Mouse (Mus musculus) urinary bladder, adult 18-20 months (tissue): ENCODE measurements around the gene Syt7.

Experiments used
- DNase-seq, 2 experiments: peaks; one replicate each; pipeline ENCODE4 v3.0.0; 2022; ENCODE audit warnings: low spot score in 2 of 2, mixed read lengths in 2 of 2

The Syt7 gene

DNA sequence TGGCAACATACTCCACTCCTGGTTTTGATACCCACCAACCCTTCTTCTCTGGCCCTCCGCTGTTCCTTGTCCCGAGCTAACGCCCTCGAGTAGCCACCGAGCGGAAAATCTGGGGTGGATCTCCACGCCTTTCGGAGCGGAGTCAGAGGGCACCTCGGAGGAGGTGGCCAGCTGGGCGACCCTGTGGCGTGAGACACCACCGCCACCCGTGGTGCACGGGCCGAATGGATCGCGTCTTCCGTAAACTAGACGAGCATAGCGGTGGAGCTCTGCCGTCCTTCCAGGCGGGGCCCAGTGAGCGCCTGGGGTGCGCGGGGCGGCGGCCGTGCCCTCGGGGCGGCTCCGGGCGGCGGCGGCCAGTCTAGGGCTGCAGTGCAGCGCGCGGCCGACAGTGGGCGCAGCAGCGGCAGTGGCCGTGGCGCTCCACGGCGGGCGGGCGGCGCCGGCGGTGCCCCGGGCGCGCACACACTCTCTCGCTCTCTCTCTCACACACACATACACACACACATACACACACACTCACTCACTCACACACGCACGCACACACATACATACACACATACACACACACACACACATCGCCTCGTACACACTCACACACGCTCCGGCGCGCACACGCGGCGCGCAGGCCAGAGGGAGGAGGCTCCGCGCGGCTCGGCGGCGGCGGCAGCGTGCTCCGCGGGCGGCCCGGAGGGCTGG is at the start of gene Syt7:
TSS of gene Syt7 (plus strand) at position 476 of the 699 bp plus-strand sequence.
- peak; percentile 74 to 92 for DNase-seq

DNA sequence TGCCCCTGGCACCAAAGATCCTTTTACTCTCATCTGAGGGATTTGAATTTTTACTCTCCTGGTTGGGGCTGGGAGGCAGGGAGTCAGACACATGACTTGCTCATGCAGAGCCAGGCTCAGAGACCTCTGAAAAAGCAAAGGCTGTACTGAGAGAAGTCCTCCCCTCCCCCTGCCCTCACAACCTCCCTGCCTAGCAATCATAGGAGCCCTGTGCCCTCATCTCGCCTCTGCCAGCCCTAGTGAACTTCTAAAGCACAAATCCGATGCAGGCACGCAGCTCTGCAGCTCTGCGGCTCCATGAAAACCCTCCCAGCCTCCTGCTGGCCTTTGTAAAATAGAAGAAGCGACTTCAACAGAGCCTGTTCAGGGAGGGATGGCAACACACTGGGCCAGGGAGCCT is 49.6 kb upstream of the Syt7 start:
- DNase-seq: no peak

DNA sequence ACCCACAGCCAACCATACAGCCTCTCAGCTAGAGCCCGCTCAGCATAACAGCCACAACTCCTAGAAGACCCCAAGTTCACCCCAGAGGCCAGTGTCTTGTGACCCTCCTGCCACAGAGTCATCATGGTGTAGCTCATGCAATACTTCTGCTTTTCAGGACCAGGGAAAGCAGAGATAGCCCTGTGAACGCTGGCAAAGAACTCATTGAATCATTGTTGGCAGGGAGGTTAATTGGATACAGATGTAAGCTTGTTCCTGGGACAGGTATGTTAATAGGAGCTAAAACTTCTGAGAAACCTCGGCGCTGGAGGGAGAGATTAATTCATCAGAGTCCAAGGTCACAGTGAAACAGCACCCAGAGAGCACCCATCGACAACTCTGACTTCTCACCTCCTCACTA is 48.2 kb upstream of the Syt7 start:
- no peak for DNase-seq

DNA sequence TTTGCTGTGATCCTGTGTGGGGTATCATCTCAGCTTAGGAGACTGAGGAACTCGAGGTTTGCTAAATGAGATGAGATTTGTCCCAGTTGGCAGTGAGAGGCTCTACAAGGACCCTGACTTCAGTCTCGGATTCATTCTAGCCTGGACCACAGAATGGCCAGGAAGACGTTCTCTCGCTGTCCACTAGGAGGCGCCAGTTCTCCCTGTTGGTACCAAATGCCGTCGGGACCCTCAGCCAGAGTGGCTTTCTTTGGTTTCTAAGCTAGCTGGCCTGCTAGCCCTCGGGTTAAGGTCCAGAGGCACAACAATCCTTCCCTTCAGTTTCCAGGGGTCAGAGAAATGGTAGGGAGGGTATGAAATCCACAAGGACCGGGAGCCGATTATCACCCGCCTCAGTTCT is 47.7 kb upstream of the Syt7 start:
- peak in 1 of 2 experiments; percentile 19 for DNase-seq

DNA sequence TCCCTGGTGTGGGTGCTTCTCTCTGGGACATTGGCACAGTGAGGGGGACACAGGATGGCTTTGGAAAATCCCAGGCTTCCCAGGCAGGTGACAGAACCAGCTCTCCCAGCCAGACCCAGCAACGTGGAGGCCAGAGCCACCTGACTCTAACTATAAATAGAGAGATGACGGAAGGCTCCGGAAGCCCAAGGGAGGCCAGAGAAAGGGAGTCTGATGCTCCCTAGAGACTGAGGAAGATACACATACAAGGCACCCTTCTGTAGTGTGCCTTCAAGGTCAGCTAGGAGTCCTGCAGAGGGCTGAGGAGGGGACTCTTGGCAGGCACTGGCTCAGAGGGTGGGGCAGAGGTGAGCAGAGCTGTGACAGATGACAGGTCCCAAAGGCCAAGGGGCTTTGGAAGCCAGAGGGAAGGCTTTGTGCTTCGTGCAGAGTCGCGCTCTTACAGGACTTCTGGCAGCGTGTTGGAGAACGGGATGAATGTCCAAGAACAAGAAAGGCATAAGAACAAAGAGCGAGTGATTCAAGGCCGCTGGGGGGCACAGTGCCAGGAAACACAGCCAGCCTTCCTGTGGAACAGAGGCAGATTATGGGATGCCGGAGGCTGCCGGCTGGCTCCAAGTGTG is 47.0 kb upstream of the Syt7 start:
- DNase-seq: no peak

DNA sequence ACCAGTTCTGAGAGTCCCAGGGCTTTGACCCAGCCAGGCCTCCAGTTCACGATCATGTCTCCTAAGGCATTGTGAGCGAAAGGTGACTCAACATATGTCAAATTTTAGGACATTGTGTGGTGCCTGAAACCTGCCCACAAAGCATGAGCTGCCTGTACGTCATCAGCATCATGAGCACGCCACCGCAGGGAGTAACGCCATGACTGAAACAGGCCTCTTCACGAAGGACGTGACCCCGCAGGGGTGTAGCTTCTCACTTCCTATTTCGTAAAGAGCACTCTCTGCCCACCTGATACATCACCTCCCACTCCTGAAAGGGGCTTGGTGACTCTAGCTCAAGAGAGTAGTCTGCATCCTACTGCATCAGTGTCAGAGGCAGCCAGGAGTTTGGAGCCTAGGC is 45.0 kb upstream of the Syt7 start:
- DNase-seq: no peak

DNA sequence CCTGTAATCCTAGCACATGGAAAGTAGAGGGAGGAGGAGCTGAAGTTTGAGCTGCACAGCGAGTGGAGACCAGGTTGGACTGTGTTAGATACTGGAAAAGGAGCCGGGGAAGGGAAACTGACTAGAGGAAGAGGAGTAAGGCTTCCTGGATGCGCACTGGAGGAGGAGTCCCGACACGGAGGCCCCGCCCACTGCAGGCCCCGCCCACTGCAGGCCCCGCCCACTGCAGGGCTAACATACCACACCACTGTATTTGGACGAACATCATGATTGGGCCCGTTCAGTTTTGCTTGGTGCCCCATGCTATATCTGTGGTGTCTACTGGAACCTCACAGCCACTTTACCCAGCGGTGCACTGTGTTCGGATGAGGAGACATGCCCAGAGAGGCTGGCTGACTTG is 43.2 kb upstream of the Syt7 start:
- DNase-seq: no peak

DNA sequence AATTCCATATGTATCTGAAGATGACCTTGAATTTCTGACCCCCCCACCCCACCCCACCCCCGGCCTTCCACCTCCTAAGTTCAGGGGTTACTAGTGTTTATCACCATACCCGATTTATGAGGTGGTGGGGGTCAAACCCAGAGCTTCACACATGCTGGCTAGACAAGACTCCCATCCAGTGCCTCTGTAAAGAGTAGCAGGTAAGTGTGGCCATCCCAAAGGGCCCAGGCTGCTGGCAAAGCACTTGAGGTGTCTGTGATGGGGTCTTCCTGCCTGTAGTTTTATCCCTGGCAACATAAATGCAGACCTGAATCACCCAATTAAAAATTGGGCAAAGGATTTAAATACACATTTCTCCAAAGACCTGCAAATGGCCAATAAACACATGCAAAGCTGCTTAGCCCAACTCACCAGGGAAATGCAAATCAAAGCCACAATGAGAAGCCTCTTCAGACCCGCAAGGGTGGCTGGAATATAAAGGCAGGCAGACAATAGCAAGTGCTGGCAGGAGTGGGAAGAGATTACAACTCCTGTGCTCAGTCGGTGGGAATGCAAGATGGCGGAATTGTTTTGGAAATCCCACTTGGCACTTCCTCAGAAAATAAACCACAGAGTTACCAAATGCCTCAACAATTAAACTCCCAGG is 41.1 kb upstream of the Syt7 start:
- DNase-seq: no peak

DNA sequence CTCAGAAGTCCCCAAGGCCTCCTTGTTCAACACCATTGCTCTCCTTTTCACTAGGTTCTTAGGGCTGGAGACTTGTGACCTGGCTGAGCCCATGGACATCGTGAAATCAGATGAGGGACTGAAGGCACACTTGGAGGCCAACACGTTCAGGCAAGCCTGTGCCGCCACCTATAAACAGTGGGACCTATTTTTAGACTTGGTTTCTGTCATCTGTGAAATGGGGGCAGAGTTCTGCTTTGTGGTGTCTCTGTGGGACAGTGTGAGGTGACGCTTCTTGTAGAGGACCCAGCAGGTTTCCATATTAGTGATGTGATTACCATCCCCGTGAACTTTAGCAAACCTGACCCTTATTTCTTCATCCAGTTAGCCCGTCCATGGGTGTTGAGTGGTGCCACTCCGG is 36.7 kb upstream of the Syt7 start:
- DNase-seq: no peak

DNA sequence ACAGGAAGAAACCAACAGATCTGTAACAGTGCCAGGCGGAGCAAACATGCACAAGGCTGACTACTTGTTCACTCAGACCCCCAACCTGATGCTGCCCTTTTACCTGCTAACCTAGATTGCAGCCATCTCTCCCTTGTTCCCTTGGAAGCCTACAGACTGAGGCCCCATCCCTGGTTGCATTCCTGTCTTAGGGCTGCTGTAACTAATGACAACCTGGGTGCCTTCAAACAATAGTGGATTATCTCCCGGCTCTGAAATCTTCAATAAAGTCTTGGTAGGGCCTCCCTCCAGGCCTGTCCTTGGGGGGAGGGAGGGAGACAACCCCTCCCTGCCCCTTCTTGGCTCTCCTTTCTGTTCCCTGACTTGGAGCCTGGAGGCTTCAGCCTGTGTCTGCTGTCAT is 34.1 kb upstream of the Syt7 start:
- DNase-seq: no peak

DNA sequence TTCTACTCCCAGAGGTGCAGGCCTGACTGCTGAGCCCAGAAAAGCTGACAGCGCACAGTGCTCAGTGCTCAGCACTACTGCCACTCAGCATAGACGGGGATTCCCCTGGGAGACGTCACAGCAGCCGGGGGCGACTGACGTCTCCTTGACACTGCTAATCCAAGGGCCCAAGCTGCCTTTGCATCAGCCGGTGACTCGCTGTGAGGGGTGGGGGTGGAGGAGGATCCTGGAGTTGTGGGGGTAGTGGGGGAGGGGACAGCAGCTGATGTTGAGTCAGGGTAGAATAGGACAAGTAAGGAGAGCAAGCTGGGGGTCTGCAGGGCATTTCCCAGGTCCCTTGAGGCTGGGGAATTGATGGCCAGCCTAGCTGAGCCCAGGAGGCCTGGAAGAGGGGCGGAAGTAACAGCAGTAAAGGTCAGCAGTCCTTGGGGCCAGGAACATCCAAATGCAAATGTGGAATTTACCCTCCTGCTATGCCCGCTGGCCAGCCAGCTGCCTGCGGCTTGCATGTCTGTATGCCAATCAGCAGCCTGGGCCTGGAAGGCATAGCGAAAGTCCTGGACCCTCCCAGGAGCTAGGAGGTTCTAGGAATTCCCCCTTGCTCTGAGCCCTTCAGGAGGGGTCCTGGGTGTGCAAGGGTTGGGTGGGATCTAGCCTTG is 31.9 kb upstream of the Syt7 start:
- no peak for DNase-seq

DNA sequence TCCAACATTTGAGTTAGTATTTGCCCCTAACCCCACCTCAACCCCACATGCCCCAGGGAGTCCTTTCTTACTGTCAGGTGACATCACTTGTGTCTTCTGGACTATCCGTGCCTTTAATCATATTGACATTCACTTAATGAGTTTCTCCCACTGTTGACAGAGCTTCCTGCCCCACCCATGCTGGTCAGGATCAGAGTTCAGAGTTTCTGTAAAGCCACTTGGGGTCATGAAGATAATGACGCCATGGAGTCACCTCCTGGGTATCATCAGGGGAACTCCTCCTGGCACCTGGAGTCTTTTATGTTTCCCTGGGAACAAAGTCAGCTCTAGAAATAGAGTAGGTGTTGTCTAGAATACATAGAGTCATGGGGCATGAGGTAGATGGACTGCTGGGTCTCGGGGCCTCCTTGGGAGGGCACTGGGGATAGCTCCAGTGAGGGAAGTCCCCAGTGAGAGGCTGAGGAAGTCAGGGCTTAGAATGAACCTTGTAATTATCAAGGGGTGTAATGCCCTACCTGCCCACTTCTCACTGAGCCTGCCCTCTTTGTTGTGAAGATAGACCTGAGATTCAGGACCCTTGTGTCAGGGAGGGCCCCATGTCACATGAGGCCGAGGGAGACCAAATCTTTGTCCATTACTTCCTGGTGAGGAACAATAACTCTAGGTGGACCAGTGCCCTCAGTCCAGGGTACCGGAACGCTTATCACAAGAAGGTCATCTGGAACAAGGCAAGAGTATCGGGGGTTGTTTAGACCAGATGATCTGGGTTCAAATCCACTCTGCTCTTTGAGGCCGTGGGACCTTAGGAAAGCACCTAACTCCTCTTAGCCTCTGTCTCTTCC is 29.6 kb upstream of the Syt7 start:
- DNase-seq: no peak

DNA sequence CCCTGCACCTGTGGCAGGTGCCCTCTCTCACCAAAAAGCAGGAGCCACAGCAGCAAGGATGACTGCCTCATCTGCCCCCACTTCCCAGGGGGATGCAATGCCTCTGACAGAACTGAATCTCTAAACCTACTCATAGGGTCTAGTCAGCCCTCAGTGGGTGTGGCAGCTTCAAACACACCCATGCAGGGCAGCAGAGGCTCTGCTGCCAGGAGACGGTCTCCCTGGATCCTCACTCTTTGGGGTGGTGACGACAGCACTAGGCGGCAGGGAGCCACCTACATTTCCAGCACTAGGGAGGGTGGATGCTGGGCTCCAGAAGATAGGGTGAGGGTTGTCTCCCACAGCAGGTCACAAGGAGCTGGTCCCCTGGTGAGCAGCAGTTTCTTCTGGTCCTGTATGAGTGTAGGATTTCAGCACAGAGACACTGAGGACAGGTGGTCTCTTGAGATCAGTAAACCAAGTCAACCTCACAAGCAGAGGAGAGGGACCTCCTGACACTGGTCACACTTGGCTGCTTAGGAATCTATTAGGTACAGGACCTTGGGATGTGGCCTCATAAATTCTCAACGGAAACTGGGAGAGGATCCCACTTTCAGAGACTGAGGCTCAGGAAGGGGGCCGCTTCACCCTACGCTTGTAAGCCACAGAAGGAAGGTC is 26.3 kb upstream of the Syt7 start:
- DNase-seq: no peak

DNA sequence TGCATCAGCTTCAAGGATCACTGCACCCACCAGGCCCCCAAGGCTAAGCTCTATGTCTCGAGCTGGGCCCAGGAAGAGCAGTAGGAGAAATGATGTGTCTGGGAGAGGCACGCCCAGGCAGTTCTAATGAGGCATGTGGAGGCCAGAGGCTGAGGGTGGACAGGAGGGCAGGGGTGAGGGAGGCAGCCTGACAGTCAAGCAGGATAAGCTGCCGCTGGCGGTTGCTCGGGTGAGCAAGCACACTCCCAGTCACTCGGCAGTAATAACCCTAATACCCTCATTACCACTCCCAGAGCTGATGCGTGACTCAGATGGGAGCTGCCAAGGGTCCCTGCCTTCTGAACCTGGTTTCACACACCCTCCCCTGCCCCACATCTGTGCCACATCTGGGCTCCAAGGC is 25.0 kb upstream of the Syt7 start:
- no peak for DNase-seq

DNA sequence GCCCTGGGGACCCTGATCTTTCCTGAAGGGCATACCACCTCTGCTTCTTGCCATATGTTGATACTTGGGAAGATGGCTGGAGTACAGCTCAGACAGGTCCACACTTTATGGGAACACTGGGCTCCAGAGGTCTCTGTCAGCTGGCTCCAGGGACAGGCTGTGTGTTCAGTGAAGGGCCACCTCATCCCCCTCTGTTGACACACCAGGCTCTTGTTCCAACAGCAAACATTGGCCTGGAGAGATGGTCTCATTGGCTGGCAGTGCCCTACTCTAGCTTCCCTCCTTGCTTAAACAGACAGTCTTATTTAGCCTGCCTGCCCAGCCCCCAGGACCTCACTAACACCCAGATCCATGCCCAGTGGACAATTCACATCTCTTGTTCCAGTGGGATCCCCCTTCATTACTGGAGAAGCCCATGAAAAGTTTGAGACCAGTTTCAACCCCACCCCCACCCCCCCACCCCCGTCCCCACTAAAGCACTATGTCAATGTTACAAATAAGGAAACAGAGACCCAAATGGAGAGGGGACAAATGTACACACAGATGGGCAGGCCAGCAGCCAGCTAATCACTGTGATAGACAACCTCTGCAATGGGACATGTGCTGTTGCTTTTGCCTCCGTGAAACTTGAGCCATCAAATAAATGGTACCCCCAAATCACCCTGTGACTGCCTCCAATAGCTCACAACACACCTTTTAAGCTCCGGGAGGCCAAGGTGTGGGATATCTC is 22.6 kb upstream of the Syt7 start:
- DNase-seq: no peak

DNA sequence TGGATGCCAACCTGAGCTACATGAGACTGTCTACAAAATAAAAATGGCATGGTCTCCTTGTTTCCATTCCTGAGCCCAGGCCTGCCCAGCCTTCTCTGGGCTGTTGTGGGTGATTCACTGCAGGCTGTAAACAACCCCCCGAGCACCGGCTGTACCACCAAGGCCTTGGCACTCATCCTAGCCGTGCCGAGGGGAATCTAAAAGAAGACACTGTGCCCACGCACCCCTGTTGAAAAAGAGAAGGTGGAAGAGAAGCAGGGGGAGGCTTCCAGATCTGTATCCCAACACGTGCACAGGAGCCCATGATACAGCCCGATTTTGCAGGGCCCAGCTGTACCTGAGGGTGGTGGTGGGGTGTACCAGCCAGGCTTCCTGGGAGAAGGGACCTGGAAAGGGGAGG is 21.1 kb upstream of the Syt7 start:
- no peak for DNase-seq

DNA sequence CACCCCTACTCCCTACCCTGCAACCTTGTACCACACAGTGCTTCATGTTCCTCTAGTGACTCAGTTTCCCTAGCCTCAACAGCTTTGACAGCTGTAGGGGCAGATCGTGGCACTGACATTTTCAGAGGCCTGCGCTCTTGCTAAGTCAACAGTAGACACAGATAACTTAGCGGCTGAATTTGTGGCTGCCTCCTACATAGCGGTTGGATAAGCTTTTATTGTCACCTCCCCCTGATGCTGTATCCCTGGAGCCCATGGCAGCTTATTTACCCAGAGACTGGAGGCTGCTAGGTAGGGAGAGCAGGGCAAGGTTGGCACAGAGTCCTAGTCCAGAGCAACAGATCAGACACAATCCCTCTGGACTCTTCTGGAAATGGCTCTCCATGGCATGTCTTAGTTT is 19.0 kb upstream of the Syt7 start:
- no peak for DNase-seq

DNA sequence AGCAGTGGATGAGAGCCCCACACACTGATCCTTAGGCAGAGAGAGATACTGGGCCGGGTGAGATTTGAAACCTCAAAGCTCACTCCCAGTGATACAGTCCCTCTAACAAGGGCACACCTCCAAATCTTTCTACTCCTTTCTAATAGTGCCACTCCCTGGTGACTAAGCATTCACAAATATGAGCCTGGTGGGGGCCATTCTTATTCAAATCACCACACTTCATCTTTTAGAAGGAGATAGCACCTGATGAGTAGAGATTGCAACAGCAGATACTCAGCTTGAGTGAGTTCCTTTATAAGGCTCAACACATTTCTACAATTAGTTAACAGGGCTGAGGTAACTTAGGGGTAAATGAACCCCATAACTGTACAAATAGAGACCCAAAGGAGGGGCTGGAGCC is 15.7 kb upstream of the Syt7 start:
- no peak for DNase-seq

DNA sequence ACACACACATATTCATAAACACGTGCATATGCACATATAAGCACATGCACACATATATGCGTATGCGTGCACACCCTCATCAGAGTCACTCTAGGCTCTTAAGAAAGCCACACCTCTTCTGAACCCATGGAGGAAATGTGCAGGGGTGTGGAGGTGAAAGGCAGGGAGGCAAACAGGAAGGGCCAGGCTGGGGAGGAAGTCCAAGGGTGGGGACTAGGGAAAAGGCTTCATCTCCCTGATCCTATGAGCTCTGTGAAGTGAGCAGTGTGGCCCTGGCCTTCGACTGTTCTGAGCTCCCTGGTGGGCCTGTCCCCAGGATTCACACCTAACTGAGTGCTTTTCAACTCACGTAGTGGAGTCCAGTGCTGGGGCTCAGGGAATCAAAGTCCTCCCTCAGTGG is 13.6 kb upstream of the Syt7 start:
- DNase-seq: no peak

DNA sequence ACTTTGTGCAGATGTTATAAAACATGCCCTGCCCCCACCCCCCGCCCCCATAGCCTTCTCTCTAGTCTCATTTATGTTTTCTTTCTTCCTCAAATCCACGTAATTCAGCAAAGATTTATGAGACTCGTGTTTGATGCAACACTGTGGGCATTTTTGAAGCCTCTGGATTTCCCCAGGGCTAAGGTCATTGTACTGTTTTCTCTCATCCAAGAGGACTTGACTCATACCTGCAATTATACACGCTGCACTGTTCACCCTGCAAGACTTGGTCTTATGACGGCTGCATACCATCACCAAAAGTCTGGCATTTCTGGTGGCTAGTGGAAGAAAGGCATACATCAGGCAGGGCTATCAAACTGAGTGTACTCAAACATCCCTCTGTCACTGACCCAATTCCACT is 8.9 kb upstream of the Syt7 start:
- no peak for DNase-seq

DNA sequence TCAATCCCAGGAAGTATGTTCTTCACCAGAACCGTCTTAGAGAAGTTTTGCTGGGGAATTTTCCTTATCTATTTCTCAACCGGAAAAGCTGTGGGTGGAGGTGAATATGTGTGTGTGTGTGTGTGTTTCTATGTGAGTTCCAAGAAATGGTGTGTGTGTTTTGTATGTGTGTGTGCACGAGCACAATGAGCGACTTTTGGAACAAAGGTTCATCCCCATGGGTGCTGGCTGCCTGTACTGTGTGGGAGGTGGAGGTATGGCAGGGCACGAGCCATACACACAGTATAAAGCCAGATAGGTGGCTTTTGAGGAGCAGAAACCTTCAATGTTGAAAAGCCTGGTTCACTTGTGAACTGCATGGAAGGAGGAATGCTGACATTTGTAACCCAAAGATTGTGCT is 1.2 kb upstream of the Syt7 start:
- DNase-seq: no peak
